Mouse (Mus musculus): ENCODE data around the gene Rnf186.

The Rnf186 gene

DNA sequence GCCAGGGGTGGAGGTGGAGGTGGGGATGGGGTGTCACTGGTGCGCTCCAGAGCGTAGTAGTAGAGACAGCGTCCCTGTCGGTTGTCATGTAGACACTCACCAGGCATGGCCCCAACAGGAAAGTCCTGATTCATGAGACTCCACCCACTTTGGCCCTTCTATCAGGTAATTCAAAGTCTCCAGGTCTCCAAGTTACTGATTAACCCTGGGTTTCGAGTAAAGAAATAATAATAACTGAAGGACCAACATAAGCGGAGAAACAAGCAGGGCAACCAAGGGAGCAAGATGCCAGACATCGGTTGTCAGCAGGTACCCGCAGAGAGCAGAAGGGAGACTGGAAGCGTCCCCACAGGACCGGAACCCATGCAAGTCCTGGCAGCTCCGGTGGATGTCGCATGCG, at the start of gene Rnf186:
Gene Rnf186 (plus strand): TSS at position 247 of the 400 bp plus-strand sequence.
- no peak for DNase-seq (ENCODE audit: low spot score in 2 of 2)

DNA sequence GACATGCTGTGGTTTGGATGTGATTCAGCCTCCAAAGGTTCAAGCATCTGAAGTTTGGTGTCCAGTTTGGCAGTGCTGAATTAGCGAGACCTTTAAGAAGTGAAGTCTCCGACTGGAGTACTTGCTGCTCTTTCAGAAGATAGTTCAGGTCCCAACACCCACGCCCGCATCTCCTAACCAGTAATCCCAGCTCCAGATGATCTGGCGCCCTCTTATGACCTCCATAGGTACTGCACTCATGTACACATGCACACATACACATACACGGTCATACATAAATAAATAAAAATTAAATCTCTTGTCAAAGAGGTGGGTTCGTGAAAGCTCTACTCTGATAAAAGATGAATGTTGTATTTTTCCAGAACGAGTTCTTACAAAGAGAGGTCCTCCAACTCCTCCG, 49.6 kb upstream of the Rnf186 start:
- DNase-seq (ENCODE audit: low spot score in 2 of 2): no peak

DNA sequence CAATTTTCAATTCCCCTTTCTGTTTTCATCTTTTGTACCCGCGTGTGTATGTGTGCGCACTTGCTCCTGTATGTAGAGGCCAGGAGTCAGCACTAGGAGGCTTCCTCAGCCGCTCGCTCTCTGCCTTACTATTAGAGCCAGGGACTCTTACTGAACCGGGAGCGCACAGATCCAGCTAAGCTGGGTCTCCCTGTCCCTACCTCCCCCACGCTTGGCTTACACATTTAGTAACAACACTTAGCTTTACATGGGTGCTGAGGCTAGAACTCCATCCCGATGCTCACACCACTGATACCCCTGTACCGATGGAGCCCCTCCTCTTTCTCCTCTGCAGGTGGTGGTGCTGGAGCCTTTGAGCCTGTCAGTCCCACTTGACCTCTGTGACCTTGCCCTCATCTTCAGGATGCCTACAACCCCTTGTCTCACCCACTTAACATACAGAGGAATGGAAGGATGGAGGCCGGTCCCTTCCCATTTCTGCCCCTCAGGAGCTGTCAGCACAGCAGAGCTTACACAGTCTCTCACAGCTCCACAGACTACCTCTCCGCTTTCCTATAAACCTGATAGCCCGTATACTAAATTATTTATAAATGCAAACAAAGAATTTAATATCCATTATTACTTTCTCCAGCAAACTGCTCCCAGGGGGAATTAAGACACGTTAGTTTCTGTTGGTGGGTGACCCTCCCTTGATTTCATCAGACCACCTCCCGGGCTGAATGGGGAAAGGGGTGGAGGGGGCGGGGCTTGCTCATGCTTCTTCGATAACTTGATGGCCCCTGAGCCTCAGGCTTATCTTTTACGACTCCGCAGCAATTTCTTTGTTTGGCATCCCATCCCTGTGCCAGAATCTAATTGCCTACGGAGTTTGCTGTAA, 45.4 kb upstream of the Rnf186 start:
- DNase-seq (ENCODE audit: low spot score in 2 of 2): no peak

DNA sequence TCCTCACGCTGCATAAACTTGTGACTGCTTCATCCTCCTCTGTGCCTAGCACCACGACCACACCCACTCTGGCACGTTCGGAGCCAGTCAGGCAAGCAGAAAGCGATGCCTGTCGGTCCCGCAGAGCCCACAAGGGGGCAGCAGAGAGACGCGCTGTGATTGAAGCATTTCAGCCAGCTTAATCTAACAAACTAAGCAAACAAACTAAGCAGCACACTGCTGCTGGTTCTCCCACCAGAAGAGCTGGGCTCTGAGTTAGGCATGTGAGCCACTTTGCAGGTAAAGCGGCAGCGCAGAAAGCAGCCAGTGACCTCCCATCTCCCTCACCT, 44.8 kb upstream of the Rnf186 start:
- DNase-seq (ENCODE audit: low spot score in 2 of 2): peak; percentile 100

DNA sequence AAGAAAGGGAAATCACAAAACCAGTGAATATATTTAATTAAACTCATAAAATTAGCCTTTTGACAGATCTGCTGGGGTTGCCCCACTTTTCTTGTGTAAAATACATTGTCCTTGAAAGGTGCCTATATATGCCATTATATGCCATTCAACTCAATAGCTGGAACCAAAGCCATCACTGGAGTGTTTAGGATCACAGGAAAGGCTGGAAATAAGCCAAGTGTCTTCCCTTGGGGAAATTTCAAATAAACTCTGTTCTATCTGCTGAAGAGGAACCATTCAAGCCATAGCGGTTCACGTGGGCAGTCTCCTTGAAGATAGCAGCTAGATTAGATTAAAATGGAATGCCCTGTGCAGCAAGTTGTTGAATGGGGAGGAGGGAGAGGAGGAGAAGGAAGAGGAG, 41.4 kb upstream of the Rnf186 start:
- no peak for DNase-seq (ENCODE audit: low spot score in 2 of 2)

DNA sequence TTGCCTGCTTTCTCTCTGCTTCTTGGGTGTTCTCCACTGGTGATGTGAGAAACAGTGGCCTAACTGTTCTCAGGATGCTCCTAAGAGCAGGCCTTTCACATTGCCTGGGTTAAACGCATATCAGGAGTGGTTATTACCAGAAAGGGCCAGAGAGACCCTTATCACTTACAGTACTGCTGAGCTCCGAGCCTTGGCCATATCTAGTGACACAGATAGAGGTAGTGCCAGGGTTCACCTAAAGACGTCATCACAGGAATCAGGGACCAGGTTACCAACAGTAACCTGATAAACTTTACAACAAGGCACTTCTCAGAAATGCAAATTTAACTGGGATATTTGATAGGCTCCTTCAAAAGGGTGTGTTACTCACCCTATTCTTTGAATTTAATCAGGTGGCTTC, 33.0 kb upstream of the Rnf186 start:
- DNase-seq (ENCODE audit: low spot score in 2 of 2): no peak

DNA sequence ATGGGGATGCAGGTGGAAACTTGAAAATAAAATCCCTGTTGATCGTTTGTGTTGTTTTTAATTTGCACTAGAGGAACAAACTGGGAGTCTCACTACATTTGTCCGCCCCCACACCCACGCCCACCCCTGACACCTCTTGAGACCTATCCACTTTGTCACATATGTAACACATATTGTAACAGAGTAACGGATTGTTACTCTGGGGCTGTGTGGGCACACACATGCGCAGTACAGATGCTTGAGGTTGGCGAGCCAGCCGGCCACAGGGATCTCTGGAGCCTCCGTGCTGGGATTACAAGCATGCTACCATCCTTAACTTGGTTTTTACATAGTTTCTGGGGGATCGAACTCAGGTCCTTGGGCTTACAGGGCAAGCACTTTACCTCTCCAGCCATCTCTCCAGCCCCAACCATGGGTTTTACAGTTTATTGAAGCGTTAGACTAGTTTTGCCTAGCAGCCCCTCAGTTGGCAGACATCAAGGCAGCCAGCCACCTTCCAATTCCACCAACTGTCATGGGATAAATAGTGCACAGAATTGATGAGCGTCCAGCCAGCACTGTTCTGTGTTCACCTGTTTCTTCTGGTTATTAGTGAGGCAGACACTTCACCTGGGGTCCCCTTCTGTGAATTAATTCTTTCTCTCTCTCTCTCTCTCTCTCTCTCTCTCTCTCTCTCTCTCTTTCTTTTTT, 32.3 kb upstream of the Rnf186 start:
- DNase-seq (ENCODE audit: low spot score in 2 of 2): no peak

DNA sequence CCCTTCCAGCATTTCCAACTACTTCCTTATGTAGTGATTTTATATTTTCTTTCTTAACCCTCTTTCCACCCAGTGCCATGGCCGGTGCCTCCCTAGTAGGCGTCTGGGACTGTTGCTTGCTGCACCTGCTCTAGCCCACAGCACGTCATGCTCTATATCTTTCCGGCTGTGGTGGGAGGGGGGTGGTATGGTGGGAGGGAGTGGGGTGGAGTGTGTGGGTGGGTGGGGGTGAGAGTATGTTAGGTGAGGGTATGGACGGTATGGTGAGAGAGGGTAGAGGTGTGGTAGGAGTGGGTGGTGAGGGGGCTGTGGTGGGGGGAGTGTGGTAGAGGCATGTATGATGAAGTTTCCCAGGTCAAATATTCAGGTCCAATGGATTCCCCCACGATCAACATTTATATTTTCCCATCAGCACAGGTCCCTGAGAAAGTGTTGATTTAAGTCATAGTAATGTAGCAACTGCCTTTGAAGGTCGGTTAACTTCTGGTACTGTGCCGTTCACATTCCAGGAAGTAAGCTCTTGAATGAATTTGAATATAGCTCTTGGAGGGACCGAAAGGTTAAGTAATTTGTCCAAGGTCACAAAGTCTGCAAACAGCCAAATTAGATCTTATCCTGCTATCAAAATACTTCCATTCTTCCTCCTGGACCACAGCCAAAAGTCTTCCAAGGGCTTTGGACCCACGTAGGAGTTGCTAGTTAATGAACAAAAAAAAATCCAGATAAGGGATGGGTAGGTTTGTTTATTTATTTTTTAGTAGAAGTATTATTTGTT, 28.2 kb upstream of the Rnf186 start:
- no peak for DNase-seq (ENCODE audit: low spot score in 2 of 2)

DNA sequence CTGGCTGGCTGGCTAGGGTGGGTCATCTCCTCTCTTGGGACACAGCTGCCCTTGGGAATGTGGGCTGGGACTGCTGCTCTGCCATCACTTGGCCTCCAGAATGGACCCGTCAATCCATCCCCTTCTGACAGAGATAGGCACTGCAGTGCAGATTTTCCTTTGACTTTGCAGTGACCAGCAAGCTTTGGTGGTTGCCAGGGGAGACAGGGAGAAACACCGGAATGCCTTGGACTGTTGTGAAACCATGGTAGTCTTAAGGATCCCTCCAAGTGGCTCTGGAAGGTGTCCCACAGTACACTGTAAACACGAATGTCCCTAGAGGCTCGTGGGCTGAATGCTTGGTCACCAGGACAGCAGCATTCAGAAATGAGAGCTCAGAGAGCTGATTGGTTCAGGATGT, 27.4 kb upstream of the Rnf186 start:
- no peak for DNase-seq (ENCODE audit: low spot score in 2 of 2)

DNA sequence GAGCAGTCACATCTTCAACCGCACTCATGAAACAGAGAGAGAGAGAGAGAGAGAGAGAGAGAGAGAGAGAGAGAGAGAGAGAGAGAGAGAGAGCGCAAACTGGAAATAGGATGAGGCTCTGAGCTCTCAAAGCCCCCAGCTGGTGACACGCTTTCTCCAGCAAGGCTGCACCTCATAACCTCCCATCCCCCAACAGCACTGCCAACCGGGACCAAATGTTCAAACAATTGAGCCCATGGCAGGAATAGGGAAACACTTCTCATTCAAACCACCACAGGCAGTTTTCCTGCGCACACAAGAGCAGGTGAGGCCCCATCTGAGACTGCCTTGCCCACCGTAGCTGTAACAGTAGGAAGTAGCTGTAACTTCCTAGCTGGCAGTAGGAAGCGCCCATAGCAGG, 25.5 kb upstream of the Rnf186 start:
- DNase-seq (ENCODE audit: low spot score in 2 of 2): no peak

DNA sequence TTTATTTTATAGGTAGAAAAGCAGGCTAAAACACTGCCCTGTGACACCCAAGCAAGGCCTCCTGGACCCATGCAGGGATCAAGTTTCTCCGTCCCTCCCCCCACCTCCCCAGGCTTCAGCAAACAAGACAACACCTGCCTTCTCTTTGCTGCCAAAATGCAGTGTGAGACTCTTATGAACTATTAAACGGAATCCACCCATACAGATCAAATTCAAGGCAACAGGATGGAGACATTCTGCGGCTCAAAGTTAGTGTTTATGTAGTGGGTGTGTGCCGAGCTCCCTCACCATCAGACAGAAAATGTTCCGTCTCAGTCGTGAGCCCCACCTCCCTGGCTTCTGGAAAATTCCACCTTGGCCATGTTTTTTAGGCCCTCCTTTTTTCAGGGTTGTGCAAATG, 24.9 kb upstream of the Rnf186 start:
- no peak for DNase-seq (ENCODE audit: low spot score in 2 of 2)

DNA sequence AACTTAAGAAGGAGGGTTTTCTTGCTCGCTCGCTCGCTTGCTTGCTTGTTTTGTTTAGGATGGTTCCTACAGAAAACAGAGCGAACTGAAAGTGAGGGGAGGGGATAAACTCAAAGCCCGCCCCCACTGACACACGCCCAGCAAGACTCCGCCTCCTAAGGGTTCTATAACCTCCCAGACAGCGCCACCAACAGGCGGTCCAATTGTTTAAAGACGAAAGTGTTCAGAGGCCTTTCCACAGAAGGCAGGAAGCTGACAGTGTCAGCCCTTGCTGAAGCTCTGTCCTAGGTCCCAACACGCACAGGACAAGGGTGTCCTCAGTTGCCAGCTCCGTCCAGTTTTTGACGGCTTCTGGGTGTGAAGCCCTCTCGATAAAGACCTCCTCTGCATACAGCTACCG, 23.2 kb upstream of the Rnf186 start:
- peak; percentile 34 to 57 for DNase-seq (ENCODE audit: low spot score in 2 of 2)

DNA sequence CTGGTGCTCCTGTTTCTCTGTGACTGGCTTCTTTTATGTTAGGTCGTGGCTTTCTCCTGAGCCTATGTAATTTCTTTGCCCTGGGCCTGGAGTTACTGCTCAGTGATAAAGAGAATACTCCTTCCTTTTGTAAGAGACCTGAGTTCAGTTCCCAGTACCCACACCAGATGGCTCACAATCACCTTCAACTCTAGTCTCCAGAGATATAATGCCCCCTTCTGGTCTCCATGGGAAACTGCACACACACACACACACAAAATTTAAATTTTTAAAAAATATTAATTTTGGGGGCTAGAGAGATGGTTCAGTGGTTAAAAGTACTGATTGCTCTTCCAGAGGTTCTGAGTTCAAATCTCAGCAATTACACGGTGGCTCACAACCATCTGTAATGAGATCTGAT, 18.7 kb upstream of the Rnf186 start:
- no peak for DNase-seq (ENCODE audit: low spot score in 2 of 2)

DNA sequence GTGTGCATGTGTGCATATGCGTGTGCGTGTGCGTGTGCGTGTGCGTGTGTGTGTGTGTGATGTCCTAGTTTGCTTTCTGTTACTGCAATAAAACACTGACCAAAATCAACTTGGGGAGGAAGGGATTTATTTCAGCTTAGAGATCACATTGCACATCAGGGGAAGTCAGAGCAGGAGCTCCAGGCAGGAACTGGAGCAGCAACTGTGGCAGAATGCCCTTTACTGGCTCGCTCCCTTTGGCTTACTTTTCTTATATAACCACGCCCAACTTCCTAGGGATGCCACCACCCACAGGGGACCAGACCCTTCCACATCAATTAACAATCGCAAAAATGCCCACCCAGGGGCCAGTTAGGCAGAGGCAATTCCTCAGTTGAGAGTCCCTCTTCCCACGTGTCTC, 8.3 kb upstream of the Rnf186 start:
- no peak for DNase-seq (ENCODE audit: low spot score in 2 of 2)

DNA sequence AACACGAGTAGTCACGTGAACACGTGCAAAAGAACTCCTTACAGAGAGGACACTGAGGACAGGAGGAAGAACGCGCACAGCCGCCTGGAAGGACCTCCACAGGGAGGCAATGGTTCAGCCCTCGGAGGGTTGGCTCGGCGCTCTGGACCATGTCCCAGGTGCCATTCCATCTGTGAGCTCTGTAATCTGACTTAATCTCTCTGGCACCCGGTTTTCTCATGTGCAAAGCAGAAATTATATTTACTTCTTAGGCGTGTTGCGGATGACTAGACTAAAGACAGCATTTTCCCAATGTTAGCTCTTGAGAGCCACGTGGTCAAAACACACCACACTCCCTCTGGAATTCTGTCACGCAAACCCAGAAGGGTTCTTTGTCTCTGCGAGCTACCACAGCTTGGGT, 7.8 kb upstream of the Rnf186 start:
- DNase-seq (ENCODE audit: low spot score in 2 of 2): no peak

DNA sequence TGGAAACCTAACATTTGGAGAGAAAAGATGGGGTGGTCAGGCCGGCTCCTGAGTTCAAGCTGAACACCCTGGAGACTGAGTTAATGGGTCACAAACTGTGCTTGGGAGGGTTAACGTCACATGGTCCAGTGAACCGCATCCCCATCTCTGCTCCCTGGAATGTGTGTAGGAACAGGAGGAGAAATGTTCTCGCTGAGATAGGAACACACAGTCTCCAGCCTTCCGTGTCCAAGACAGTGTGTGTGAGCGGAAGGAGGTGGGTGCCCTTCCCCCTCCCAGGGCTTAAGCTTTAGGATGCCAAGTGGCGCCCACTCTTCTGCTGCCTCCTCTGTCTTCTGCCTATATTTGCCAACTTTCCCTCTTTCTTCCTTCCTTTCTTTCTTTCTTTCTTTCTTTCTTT, 7.0 kb upstream of the Rnf186 start:
- DNase-seq (ENCODE audit: low spot score in 2 of 2): peak; percentile 24 to 25

DNA sequence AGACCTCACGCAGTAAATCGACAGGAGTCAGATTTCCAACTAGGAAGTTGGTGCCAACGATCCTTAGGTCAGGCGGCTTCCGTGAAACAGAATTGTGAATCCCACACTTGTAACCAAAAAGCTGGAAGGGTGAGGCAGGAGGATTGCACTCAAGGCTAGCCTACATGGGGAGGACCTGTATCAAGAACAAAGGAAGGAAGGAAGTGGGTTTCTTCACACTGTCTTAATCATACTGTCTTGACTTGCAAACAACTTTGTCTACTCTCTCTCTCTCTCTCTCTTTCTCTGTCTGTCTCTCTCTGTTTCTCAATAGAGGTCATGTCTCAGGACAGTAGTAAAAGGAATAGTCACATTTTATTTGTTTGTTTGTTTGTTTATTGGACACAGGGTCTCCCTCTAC, 4.2 kb upstream of the Rnf186 start:
- DNase-seq (ENCODE audit: low spot score in 2 of 2): no peak

DNA sequence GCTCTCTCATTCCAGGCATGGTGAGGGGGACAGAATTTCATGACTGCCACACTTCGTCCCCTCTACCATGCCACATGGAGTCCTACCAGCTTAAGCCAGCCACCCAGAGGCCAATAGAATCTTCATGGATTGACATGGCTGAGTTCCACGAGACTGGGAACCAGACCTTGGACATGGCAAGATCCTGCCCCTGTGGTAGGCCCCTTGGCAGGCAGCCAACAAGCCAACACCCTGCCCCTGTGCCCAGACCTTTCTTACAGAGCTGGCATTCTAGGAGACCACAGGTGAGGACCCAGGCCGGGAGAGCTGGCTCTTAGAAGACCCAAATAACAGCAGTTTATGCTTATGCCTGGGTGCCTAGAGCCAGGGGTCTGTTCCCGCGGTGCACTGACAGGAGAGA, 1.0 kb upstream of the Rnf186 start:
- no peak for DNase-seq (ENCODE audit: low spot score in 2 of 2)

DNA sequence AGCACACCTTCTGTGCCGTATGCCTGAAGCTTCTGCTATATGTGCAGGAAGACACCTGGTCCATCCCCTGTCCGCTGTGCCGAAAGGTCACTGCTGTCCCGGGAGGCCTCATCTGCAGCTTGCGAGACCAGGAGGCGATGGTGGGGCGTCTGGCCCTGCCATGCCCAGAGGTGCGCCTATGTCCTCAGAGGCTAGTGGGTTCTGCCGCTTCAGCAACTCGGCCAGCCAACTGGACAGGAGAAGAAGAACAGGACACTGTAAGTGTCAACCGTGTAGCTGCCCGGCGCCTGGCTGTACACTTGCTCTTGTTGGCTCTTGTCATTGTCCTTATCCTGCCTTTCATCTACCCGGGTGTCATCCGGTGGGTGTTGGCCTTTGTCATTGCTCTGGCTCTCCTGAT, 573 bp downstream of the Rnf186 start:
- DNase-seq (ENCODE audit: low spot score in 2 of 2): no peak

DNA sequence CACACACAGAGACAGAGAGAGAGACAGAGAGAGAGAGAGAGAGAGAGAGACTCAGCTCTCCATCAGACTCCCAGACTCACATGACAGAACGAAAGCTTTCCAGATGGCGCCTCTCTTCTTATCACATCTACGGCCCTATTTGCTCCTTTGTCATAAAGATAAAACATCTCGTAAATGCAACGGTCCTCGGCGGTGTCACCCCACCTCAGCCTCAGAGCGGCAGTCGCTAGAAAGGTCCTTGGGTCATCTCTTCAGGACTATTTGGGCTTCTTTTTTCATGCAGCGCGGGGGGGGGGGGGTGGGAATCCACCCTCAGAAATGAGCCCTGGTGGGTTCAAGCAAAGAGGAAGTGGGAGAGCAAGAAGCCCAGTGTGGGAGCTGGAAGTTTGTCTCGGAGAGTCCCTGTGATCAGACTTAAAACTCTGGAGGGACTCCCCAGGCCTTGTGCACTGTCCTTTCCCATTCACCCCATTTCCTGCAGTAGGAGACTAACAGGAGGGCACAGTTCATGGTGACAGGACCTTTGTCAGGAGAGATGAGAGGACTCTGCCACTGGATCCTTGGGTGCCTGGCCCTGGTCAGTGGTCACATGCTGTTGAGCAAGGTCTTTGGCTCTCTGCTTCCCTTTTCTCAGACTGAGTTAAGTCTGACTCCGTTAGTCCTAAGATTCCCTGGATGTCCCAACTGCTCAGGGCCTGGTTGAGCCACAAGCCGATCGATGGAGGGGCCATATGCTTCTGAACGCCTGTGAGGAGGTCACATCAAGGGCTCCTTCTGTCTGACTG, 2.1 kb downstream of the Rnf186 start:
- DNase-seq (ENCODE audit: low spot score in 2 of 2): no peak

DNA sequence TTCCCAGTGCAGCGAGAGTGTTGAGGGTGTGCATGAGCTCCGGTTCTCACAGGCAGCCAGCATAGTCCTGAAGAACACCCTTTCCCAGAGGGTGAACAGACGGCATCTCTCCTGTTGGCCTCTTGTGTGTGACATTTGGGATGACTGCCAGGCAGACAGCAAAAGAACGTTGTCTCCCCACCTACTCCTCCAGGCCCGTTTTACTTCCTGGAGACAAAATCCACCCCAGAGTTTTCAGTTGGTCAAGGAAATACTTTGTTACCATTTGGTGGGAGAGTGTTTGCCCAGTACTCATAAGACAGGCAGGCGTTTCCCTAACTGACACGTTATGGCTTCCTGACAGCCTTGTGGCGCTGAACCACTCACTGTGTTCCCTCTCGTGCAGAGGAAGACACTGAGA, 2.8 kb downstream of the Rnf186 start:
- no peak for DNase-seq (ENCODE audit: low spot score in 2 of 2)

DNA sequence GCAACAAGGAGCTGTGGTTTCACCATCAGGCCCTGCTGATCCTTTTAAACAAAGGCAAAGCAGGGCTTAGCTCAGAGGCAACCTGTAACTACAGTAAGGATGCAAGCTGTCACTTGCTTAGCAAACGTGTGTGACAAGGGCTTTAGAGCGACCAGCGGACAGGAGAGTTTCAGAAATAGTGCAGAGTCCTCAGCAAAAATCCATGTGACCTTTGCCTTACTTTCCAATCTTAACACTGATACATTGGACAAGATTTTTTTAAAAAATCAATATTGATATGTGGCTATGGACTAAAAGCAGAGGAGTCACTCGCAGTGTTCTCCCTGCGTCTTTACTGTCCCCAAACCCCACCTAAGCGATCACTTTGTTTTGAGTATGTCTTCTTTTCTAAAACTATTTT, 4.5 kb downstream of the Rnf186 start:
- no peak for DNase-seq (ENCODE audit: low spot score in 2 of 2)
